Mouse (Mus musculus) kidney, adult 11 months (tissue): ENCODE data around the gene Abl2.

Experiments
- DNase-seq: peaks from one replicate; pipeline ENCODE4 v3.0.0; 2022

Gene Abl2

DNA sequence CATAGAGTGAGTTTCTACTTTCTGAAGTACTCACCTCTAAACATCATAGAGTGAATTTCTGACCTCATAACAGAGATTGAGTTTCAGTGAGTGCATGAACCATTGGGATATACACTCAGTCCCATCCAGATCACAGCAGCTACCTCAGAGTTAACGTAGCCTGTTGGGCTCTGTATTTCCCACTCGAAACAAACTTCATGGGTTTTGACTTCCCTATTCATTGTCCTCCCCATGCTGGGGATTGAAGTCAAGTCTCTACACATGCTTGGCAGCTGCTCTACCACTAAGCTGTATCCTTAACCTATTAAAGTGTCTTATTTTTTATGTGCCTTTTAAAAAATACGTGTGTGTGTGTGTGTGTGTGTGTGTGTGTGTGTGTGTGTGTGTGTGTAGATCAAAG lies 26.9 kb downstream of the Abl2 start:
- no peak for DNase-seq

DNA sequence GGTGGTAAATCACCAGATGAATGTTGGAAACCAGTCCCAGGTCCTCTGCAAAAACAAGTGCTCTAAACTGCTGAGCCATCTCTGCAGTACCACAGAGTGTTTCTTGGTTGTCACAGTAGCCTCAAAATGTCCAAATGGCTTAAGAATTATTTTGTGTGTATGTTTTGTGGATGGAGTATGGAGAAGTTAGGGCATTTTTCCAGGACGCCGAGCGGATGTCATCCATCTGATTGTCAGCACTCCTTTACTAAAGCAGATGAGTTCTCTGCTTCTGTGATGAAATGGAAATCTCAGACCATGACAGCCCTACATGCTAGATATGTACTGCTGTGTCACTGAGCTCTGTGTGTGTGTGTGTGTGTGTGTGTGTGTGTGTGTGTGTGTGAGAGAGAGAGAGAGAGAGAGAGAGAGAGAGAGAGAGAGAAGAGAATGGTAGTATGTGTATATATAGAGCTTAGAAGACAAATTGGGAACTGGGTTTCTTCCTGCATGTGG lies 31.3 kb downstream of the Abl2 start:
- DNase-seq: no peak

DNA sequence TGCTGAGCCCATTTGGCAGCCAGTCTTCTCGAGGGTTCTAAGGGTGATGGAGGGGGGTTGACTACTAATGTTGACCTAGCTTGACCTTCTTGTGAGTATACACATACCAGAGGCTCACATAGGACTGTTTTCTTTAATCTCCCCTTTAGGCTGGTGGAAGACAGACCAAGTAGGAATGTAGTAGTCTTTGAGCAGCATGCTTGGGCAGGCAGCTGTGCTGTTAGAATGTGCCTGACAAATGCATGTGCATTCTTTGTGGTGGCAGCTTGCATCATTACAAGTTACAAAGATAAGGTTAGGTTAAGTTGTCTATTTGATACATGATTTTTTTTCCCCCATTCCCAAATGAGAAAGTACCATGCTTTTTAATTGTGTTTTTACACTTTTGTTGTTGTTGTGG lies 31.8 kb downstream of the Abl2 start:
- no peak for DNase-seq

DNA sequence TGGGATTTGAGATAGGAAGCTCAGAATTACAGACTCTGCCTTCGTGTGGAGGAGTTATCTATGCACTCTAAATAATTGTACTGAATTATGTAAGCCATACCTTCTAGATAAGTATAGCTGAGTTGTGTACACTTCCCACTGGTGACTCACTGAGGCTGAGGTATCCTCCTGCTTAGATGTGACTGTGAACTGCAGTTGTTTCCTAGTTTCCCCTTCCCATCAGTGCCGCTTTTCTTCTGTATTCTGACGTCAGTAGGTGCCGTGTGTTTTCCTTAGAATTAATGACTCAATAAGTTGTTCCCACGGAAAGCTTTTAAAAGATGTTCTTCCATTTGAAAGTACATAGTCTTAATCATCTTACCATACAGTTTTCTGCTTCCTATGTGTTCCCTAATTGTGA lies 34.7 kb downstream of the Abl2 start:
- DNase-seq: no peak

DNA sequence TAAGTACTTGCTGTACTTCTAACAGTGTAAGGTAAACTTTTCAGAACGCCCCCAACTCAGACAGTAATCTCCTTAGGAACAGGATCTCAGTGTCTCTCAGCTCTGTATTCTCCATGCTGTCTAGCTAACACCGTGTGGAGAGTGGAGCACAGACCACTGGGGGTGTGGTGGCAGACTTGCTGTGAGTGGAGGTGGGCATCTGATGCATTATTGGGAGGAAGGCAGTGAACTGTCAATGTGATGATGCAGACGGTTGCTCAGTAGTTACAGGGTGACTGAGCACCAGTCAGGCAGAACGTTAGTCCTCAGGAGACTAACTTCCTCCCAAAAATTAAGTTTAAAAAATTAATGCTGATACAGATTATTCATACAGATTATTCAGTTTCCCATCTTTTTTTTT lies 38.5 kb downstream of the Abl2 start:
- no peak for DNase-seq

DNA sequence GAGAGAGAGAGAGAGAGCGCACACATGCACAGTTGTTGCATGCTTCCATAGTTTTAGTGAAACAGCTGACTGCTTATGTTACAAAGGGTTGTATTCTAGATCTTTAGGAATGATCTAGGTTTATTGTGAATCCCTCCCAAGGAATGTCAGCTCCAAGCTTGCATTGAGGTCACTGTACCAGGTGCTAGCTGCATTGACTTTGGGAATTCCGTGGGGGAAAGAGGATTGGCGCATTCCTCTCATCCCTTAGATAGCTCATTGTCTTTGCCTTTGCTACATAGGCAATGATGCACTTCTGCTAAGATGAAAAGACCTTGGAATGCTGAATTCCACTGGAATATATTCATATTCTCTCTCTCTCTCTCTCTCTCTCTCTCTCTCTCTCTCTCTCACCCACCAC lies 44.0 kb downstream of the Abl2 start:
- no peak for DNase-seq

DNA sequence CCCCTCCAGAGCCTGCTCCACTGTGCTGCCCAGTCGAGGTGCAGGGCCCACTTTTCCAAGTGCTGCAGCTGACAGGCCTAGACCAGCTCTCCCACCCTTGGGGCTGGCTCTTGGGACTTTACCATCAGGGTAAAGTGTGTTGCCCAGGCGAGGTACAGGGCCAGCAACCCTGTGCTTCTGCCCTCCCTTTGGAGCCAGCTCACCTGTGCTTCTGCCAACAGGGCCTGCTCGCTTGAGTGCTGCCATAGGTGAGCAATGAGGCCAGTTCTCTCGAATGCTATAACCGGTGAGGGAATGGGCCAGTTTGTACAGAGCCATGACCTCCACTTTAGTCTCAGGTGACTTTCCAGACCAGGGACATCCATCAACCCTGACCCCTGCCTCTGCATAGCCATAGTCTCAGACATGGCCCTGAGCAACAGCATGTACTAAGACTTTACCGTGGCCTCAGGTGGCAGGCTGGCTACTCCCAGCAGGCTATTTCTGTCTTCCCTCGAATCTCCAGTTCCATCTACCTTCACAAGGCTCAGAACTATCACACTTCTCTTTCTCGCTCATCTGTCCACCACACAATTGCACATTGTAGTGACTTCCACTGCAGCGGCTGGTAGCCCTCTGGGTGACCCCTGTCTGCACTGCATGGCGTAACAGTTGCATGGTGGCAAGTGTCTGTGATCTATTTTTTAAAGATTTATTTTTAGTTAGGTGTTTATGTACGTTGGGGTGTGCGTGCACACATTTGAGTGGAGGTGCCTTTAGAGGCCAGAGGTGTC lies 46.7 kb downstream of the Abl2 start:
- DNase-seq: peak; percentile 44

DNA sequence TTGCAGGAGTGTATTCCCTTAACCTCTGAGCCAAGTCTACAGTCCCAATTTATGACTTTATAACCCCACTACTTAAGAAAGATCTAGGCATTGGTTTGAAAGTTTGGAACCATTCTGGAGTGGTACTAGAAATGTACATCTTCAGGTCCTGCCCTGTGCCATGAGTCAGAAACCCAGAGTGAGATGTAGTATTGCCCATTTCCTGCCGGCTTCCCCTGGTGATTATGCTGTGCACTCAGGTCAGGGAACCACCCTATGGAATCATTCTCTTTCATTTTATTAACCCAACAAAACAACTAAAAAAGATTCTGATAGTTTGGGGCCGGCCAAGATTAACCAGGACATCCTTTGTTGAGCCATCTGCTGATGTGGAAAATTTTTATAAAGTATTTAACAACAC lies 47.4 kb downstream of the Abl2 start:
- no peak for DNase-seq

DNA sequence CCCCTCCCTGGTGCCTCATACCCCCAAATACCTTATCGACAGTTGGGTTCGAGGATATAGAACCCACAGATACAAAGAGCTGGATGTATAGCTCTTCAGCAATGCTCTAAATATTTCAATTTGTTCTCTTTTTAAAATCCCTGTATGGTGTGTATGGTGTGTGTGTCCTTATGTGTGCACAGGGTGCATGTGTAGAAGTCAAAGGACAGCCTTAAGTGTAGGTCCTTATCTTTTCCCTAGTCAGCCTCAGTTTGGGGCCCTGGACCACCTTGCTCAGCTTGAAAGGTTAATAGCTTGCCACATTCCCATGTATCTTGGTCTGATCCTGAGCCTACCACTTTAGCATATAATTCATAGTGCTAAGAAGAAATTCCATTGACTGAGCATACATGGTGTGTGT lies 49.9 kb downstream of the Abl2 start:
- DNase-seq: no peak

DNA sequence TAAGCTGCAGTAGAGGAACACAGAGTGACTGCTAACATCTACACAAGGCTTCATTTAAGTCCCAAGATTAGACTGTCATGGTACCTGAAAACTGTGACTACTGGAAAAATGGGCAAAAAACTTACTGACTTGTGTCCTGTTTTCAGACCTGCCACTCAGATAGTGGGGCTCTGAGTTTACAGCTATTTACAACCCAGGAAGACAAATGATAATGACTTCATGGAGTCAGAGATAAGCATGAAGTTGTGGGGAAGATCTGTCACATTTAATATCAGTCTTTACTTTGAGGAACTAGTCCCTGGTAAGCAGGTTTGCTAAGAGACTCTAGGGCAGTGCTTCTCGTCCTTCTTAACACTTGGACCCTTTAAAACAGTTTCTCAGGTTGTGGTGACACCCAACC lies 51.7 kb downstream of the Abl2 start:
- no peak for DNase-seq

DNA sequence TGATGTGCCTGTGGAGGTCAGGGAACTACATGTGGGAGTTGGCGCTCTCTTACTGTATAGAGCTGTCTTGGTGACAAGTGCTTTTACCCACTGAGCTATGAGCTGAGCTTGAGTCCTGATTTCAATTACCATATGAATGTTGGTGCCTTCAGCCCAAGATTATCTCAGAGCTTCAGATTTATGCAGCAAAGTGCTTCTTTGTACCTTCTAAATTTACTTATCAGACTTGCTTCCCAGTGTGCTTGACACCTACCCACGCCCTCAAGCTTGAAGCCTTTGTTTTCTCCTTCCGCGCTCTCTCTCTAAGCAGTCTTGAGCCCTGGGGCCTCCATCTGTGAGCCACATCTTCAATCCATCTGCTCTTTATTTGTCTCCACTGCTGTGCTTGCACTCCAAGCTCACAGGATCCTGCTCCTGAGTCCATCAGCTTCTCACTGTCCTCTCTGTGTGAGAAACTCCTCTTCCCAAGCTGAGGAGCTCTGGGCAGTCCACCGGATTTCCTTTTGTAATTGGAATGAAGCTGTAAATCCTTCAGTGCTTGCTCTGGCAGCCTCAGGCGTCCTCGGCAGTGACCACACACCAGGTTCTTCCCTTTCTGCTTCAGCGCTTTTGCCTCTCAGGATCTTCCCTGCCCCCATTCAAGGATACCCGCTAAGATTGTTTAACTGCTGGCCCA lies 55.4 kb downstream of the Abl2 start:
- DNase-seq: peak; percentile 55

DNA sequence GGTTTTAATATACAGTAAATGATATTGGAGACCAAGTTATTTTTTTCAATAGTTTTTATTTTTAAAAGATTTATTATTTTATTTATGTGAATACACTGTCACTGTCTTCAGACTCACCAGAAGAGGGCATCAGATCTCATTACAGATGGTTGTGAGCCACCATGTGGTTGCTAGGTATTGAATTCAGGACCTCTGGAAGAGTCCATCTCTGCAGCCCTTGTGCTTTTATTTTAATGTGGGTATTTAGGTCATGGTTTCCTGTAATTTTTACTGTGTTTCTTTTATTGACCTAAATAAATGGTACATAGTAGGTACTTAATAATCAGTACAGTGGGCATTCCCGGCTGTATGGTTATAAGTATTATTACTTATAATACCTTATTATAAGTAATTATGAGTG lies 56.1 kb downstream of the Abl2 start:
- DNase-seq: no peak

DNA sequence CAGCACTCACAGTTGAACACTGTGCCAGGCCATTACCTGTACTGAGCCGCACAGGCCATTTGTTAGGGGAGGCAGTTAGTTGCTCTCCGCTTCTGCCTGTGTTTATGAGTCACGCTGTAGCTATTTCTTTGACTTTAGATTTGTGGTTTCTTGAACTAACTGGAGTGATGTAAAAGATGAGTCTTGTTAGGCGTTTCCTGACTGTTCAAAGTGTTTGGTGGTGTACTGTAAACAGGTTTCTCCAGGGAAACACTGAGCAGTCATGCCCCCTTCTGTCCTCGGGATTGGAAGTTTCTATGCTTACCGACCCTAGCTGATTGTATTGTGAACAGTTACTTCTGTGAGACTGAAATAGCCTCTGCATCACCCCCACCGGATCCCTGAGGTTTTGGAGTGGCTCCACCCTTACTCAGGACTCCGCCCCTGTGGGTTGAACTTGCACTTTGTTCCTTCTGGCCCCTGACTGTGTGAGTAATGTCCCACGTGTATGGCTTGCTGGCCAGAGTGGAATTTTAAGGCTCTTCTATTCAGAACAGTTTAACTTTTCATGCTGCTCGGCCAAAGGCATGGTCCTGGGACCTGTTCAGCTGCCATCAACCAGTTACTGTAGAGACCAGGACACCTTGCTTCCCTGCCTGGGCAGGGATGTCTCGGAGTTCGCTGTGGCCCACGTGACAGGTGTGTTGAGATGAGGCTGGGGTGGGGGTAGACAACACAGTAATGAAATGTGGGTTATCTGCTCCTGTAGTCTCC lies 57.0 kb downstream of the Abl2 start:
- DNase-seq: peak; percentile 88

DNA sequence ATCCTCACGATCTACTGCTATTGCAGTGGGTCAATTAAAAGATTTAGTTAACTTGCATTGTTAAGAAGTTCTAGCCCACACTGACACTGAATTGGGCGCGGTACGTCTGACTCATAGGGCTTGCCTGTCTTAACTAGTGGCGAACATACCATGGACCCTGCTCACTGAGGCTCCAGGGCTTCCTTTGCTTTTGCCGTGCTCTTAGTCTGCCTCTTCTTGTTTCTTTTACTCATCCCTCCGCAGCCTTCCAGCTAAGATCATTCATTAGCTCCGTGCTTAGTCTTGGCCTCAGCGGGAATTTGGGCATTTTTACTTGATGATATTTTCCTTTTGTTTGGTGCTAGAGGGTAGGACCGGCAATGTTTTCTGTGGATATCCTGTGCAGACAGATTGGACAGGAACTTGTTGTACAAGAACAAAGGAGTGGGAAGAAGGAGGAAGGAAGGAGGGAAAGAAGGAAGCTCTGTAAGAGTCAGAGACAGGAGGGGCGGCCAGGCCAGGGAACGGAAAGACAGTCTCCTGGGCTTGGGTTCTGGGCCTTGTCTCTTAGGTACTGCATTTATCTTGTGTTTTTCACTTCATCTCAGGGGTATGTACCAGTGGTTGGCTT lies 58.5 kb downstream of the Abl2 start:
- DNase-seq: no peak

DNA sequence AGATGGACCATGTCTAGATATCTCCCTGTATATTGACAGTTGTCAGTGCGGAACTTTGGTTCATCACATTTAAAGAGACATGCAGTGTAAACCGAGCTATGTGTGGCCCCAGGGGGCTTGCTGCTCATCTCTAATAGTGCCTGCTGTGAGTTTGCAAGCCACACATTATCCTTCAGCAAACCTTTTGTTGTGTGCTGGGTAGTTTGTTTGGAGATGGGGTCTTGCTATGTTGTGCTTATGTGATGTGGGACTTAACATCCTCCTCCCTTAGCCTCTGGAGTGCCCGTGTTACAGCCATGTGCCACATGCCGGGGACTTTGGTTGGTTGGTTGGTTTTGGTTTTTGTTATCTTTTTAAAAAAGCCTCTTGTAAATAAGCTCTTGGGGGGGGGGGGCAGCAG lies 59.2 kb downstream of the Abl2 start:
- no peak for DNase-seq

DNA sequence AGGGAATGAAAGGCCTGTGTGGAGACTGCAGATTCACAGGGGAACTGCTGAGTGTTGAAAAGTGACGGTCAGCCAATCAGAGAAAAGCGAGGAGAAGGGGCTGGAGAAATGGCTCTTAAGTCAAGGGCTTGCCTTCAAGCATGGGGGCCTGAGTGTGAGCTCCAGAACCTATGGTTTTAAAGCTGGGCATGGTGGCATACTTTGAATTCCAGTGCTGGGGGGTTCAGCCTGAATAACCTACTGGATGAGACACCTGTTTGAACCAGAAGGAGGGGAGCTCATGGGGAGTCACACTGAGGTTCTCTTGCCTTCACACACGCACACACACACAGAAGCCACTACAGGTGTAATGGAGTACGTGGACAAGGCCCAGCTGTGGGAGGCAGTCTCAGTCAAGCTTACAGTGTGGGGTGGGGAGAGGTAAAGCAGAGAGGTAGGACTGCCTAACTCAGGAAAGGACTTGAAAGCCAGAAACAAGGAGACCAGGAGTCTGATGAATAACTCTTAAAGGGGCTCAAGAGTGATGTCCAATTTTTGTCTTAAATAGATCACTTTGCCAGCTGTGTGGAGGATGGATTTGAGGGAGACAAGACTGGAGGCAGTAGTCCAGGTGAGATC lies 61.8 kb downstream of the Abl2 start:
- DNase-seq: no peak

DNA sequence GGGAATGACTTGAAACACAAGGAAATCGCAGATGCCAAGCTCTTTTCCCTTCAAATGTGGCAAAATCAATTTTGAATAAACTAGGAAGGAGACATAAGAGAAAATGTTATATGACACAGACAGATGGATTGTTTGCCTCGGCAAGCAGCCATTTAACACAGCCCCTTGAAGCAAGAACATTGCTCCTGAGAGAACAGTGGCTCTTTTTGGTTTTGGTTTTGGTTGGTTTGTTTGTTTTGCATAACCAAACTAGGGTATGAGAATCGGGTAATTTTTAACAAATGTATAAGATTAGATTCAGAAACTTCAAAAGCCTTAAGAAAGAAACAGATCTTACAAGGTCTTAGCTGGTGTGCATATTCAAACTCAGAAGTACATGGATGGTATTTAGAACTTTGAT lies 62.4 kb downstream of the Abl2 start:
- no peak for DNase-seq

DNA sequence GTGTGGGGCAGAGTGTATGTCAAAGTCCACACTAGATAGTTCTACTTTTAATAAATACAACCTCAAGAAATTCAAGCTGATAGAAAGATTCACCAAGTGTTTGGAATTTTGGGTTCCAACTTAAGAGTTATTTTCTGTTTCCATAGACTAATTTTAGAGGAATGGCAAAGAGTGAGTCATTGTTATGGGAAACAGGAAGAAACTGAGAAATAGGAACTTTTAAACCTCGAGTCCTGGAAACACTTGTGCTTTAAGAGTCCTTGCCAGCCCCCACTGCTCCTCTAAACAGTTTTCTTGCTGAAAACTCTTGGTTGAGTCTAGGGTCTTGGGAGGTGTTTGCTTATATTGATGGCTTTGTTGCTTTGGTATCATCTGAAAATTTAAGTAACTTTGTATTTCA lies 65.6 kb downstream of the Abl2 start:
- no peak for DNase-seq

DNA sequence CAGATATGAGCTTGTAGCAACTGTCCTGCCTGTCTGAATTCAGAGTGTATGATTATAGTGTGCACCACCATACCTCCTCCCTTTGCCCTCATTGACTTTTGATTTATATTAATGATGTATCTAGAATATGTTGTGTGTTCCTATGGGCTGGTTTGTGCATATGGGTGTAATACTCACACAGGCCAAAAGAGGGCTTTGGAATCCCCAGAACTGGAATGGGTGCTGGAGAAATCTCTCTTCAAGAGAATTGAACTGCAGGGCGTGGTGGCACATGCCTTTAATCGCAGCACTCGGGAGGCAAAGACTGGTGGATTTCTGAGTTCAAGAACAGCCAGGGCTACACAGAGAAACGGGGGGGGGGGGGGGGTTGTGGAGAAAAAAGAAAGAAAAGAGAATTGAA lies 68.1 kb downstream of the Abl2 start:
- no peak for DNase-seq

DNA sequence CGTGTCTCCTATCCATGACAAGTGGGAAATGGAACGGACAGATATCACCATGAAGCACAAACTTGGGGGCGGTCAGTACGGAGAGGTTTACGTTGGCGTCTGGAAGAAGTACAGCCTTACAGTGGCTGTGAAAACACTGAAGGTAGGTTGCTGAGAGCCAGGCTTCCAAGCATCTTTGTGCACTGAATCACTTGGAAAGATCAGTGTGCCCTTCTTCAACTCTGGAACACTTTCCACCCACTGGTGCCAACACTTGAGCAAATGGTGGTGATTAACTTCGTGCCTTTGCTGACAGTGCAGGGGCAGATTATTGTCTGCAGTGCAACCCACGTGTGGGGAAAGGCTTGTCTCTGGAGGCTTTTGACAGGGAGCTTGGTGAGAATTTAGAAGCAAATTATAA lies 71.4 kb downstream of the Abl2 start:
- DNase-seq: no peak

DNA sequence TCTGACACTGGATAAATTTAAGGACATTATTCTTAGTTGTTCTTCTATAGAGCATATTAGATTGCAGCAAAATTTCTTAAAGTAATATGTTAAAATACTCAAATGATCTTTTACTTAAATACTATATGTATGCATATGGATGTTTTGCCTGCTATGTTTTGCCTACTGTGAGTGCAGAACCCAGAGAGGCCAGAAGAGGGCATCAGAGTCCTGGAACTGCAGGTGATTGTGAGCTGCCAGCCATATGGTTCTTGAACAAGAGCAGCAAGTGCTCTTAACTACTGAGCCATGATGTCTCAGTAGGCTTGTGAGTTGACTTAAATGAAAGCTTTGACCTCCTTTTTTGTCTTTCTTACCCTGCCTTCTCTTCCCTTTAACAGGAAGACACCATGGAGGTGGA lies 72.4 kb downstream of the Abl2 start:
- DNase-seq: no peak

DNA sequence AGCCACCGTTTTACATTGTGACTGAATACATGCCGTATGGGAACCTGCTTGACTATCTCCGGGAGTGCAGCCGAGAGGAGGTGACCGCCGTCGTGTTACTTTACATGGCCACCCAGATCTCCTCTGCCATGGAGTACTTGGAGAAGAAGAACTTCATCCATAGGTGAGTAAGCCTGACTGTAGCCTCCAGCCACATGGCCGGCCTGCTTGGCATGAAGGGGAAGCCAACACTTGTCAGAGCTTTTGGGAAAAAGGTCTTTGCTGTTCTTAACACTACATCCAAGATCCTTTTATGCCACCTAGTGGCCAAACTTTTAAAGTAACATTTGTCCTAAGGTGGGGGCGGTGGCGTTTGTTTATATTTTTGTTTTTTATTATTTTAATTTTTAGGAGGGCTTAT lies 74.5 kb downstream of the Abl2 start:
- DNase-seq: no peak

DNA sequence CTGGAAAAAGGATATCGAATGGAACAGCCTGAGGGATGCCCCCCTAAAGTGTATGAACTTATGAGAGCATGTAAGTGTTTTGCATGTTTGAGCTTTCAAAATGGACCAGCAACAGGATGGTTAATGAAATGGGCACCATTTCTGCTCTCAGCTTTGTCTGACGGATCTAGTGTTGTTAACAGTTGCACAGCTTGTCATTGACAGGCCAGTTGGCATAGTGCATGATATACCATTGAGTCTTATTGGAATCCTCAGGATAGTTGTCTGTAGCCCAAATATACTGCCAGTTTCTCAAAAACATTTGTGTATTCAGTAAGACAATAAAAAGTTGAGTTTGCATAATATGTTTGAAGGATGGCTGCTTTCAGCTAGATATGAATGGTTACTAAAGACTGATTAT lies 76.6 kb downstream of the Abl2 start:
- no peak for DNase-seq
